Mouse (Mus musculus) intestine, postnatal 0 days (tissue): ENCODE measurements around the gene Zdhhc17. TPM values are rescaled to one million over a fixed set of nuclear protein-coding genes. Genes with fewer than 3 reads are reported as not detected.

Experiments used
- ATAC-seq: fragments of 200-750 bp; cut with Nextera tagmentation; 2 replicates; pipeline ENCODE4 v1.8.0; 2017; ENCODE audit warnings: mild to moderate bottlenecking, moderate TSS enrichment, moderate library complexity
- H3K27ac ChIP-seq: fragments of 300-500 bp; sonication (generic); 2 replicates; pipeline ENCODE4 v1.5.1; 2014; ENCODE audit warnings: mild to moderate bottlenecking, low read depth, low read length, moderate library complexity
- H3K27me3 ChIP-seq: fragments of 300-500 bp; sonication (generic); replicated peaks from 2 replicates; pipeline ENCODE4 v1.6.1; 2014; ENCODE audit warnings: low read length, mixed read lengths; ENCODE audit not compliant: control insufficient read depth, insufficient read depth
- H3K36me3 ChIP-seq: fragments of 300-500 bp; sonication (generic); 2 replicates; pipeline ENCODE4 v1.6.1; 2014; ENCODE audit warnings: mild to moderate bottlenecking, moderate library complexity; ENCODE audit not compliant: control insufficient read depth, insufficient read depth
- H3K4me1 ChIP-seq: fragments of 300-500 bp; sonication (generic); replicated peaks from 2 replicates; pipeline ENCODE4 v1.6.1; 2014; ENCODE audit warnings: antibody characterized with exemption, low read length, mixed read lengths; ENCODE audit not compliant: control insufficient read depth, insufficient read depth
- H3K4me2 ChIP-seq: fragments of 300-500 bp; sonication (generic); replicated peaks from 2 replicates; pipeline ENCODE4 v1.6.1; 2014; ENCODE audit warnings: low read depth, mild to moderate bottlenecking, moderate library complexity
- H3K4me3 ChIP-seq: fragments of 300-500 bp; sonication (generic); 2 replicates; pipeline ENCODE4 v1.5.1; 2014; ENCODE audit warnings: low read depth, low read length
- H3K9ac ChIP-seq: fragments of 300-500 bp; sonication (generic); 2 replicates; pipeline ENCODE4 v1.6.1; 2014; ENCODE audit warnings: mild to moderate bottlenecking, low read depth, low read length
- H3K9me3 ChIP-seq: fragments of 300-500 bp; sonication (generic); 2 replicates; pipeline ENCODE4 v1.6.1; 2016; ENCODE audit warnings: mixed run types; ENCODE audit not compliant: control insufficient read depth
- CTCF ChIP-seq: sonication (generic); IDR thresholded peaks from 2 replicates; pipeline ENCODE4 v1.5.1; 2016; ENCODE audit warnings: low read depth, mild to moderate bottlenecking, control low read depth, antibody characterized with exemption, moderate library complexity
- WGBS: fragments of 180-500 bp; shearing (Covaris S2); extraction: QIAGEN DNeasy Blood & Tissue Kit; methylation state at CpG from one replicate; pipeline ENCODE4 v1.1.7; 2014; 5-methylcytosine and 5-hydroxymethylcytosine counted together
- polyA plus RNA-seq: library from polyadenylated mRNA; unstranded; fragments of >200 nt; fragmentation: Nextera tagmentation; extraction: Ambion mirVana; gene quantifications from 2 replicates; pipeline ENCODE4 v1.2.1, GENCODE M21; 2015

Gene Zdhhc17
- polyA plus RNA-seq, 1 experiment from 2014 or later, result 5.4 TPM

DNA sequence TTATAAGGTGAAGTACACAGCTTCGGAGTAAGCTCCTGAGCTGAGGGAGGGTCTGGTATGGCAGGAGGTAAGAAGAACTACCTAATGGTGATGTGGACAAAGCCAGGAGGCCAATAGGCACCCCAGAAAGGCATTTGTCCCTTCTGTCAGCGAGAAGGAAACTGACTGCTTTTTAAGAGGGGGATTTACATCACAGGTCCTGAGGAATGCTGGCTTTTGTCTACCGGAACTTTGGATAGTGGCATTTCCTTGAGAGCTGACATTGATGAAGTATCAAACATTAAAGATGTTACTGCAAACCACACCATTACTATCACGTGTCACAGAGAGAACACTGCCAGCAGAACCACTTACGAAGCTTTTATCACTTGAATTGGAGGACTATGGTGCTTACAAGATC, 15.2 kb downstream of the Zdhhc17 start:
- Histone ChIP-seq H3K36me3 (no peaks in the 10 kb centered on the region), H3K9me3 (no peaks in the 10 kb centered on the region), H3K4me3 (no peak overlapping the region), H3K27ac (no peak overlapping the region), H3K27me3 (no peaks in the 10 kb centered on the region), H3K4me1 (0 out of 2 replicates have a peak, but pooled peaks cover 5% of the 10 kb centered on the region), H3K4me2 (no peak overlapping the region), H3K9ac (no peak overlapping the region)
- WGBS, result 73% methylated on average over 5 of the region's 5 CpGs
- no peak for TF ChIP-seq CTCF
- ATAC-seq, result no peak

DNA sequence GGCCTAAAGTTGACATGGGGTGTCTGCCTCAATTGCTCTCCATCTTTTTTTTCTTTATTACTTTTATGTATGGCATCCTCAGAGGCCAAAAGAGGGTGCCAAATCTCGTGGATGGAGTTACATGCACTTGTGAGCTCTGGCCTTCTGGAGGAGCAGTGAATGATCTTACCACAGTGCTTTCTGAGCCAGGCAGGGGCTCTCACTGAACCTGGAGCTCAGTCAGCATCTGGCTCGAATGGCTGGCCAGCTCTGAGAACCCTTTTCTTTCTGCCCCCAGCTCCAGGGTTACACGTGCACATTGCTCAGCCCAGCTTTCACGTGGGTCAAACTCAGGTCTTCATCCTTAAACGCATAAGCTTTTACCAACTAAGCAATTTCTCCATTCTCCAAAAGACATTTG, 16.7 kb downstream of the Zdhhc17 start:
- 72% methylated on average over 5 of the region's 5 CpGs for WGBS
- H3K36me3 ChIP-seq, result no peaks in the 10 kb centered on the region
- H3K27me3 ChIP-seq, result no peaks in the 10 kb centered on the region

DNA sequence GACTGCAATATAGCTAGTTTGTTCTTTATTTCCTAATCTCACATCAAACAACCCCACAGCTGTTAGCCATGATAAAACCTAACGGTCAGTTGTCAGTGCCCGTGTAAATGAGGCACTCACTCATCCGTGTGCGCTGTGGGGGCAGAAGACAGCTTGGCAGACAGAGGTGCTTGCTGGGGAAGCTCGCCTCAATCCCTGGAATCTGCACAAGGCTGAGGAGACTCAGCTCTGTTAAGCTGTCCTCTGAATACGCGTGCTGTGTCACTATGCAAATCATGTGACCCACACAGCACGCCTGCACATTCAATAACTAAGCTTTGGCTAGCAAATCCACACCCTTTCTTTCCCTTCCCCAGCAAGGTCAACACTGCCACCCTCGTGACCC, 17.9 kb downstream of the Zdhhc17 start:
- H3K9me3 ChIP-seq, result no peaks in the 10 kb centered on the region
- no peak overlapping the region for H3K27ac ChIP-seq
- H3K36me3 ChIP-seq, result no peaks in the 10 kb centered on the region
- no peak overlapping the region for H3K9ac ChIP-seq
- H3K4me3 ChIP-seq, result no peak overlapping the region
- no peak for TF ChIP-seq CTCF
- 31% methylated on average over 9 of the region's 9 CpGs for WGBS
- H3K4me1 ChIP-seq, result 0 out of 2 replicates have a peak, but pooled peaks cover 5% of the 10 kb centered on the region
- no peaks in the 10 kb centered on the region for H3K27me3 ChIP-seq
- no peak overlapping the region for H3K4me2 ChIP-seq
- ATAC-seq, result peak; percentile 41; the same call in 1 of the 2 replicates

More for the DNA sequence above, 16.7 kb downstream of the Zdhhc17 start:
- ATAC-seq, result no peak
- no peaks in the 10 kb centered on the region for H3K9me3 ChIP-seq
- H3K4me1 ChIP-seq, result 0 out of 2 replicates have a peak, but pooled peaks cover 5% of the 10 kb centered on the region
- no peak overlapping the region for H3K9ac ChIP-seq
- H3K4me2 ChIP-seq, result no peak overlapping the region
- TF ChIP-seq CTCF, result no peak
- H3K27ac ChIP-seq, result no peak overlapping the region
- H3K4me3 ChIP-seq, result no peak overlapping the region

DNA sequence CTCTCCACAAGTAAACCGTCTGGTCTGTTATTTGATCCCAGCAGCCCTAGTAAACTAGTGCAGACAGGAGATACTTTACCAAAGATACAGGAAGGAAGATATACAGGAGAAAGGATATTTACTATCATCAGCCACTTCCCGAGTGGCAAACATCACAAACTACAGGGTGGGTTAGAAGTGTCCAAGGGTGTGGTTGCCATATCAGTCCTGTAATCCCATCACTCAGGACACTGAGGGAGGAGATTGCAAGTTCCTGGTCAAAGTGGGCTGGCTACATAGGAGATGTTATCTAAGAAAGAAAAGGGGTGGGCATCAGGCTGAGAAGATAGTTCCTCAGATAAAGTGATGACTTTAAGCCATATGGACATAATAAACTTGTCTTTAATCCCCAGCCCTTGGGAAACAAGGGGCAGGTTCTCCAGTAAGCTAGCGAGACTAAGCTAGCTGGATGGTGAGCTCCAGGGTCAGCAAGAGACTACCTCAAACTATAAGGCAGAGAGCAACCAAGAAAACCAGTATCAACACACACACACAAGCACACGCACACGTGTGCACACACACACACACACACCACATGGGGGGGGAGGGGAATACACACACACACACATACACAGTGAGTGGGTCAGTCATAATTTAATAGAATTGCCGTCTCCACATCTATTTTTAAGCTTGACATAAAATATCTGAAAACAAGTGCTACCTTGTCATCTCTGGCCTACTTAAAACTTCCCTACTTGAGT, 18.5 kb downstream of the Zdhhc17 start:
- WGBS, result 61% methylated on average over 6 of the region's 6 CpGs
- no peak overlapping the region for H3K4me3 ChIP-seq
- H3K9ac ChIP-seq, result no peak overlapping the region
- no peak overlapping the region for H3K4me2 ChIP-seq
- 0 out of 2 replicates have a peak, but pooled peaks cover 5% of the 10 kb centered on the region for H3K4me1 ChIP-seq
- H3K27me3 ChIP-seq, result no peaks in the 10 kb centered on the region
- H3K27ac ChIP-seq, result no peak overlapping the region
- no peaks in the 10 kb centered on the region for H3K36me3 ChIP-seq
- no peak for TF ChIP-seq CTCF
- no peaks in the 10 kb centered on the region for H3K9me3 ChIP-seq
- ATAC-seq, result no peak

DNA sequence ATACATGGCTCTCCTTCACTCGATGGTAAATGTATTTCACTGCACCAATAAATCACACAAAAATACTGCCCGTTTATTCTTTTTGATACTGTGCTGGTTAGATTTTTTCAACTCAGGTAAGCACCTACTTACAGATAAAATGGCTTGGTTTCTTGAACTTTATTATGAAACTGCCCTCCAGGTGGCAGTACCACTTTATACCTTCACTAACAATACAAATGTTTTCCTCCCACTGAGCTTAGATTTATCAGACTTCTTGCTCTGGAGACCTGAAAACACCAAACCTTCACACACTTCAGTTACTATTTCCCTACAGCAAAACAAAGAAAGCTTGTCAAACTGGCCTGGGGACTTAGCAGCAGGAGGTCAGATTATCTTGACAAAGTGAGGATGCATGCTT, 20.2 kb downstream of the Zdhhc17 start:
- H3K27ac ChIP-seq, result no peak overlapping the region
- 55% methylated on average over 2 of the region's 2 CpGs for WGBS
- no peak overlapping the region for H3K4me3 ChIP-seq
- 0 out of 2 replicates have a peak, but pooled peaks cover 5% of the 10 kb centered on the region for H3K4me1 ChIP-seq
- no peaks in the 10 kb centered on the region for H3K36me3 ChIP-seq
- no peaks in the 10 kb centered on the region for H3K27me3 ChIP-seq
- no peaks in the 10 kb centered on the region for H3K9me3 ChIP-seq
- H3K4me2 ChIP-seq, result no peak overlapping the region
- no peak overlapping the region for H3K9ac ChIP-seq
- no peak for ATAC-seq
- TF ChIP-seq CTCF, result peak; percentile 62

DNA sequence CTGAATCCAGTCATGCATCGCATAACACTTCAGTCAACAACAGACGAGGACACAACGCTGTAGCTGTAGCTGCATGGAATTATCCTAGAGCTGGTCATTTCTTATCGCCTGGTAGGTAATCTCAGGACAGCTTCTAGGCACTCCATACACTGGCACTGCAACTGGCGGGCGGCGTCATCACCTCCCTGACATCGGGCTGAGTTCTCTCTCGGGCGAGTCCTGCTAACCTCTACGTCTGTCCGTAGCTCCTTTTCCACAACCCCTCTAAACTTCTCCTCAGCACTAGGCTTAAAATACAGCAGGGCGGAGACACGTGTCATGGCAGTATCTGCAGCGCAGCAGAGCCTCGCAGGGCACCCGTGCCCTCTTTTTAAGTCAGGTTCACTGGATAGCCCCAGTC, 23.3 kb downstream of the Zdhhc17 start:
- 91% methylated on average over 17 of the region's 17 CpGs for WGBS

More for the DNA sequence above, 23.3 kb downstream of the Zdhhc17 start:
- Histone ChIP-seq H3K36me3 (peaks cover 3% of the 10 kb centered on the region; the same call in 1 of the 2 replicates), H3K4me3 (no peak overlapping the region), H3K9me3 (no peaks in the 10 kb centered on the region), H3K4me1 (0 out of 2 replicates have a peak, but pooled peaks cover 5% of the 10 kb centered on the region), H3K4me2 (no peak overlapping the region), H3K27me3 (no peaks in the 10 kb centered on the region), H3K9ac (no peak overlapping the region), H3K27ac (no peak overlapping the region)
- TF ChIP-seq CTCF, result no peak
- no peak for ATAC-seq
